Mouse (Mus musculus): ENCODE measurements around the gene Sf3b5. TPM values are rescaled to one million over a fixed set of nuclear protein-coding genes. Genes with fewer than 3 reads are reported as not detected.

The Sf3b5 gene
- polyA plus RNA-seq, 1 experiment from 2014 or later = 44.0 TPM

Other genes with a start within 250 kb of the Sf3b5 start
- gene Utrn, start 136.0 kb upstream of the Sf3b5 start, polyA plus RNA-seq (2016; fragmentation: Nextera tagmentation; extraction: Ambion mirVana) = 38.7 and 52.9 TPM in 2 replicates
- 1.6 and 2.3 TPM in 2 replicates for gene Stx11, start 41.0 kb upstream of the Sf3b5 start, polyA plus RNA-seq (2016; fragmentation: Nextera tagmentation; extraction: Ambion mirVana)
- 56.1 and 59.4 TPM in 2 replicates for gene Plagl1, start 55.2 kb downstream of the Sf3b5 start, polyA plus RNA-seq (2016; fragmentation: Nextera tagmentation; extraction: Ambion mirVana)
- gene Zc2hc1b, start 172.7 kb downstream of the Sf3b5 start, polyA plus RNA-seq (2016; fragmentation: Nextera tagmentation; extraction: Ambion mirVana) = not detected in 2 replicates
- 56.2 and 66.4 TPM in 2 replicates for gene Ltv1, start 187.8 kb downstream of the Sf3b5 start, polyA plus RNA-seq (2016; fragmentation: Nextera tagmentation; extraction: Ambion mirVana)